Mouse (Mus musculus) heart, adult 2 months (tissue): ENCODE measurements at regions not wholly inside any gene's neighbourhood (a gene's known extent, or its start where the extent isn't known, plus 50 kb on each side); places are given as distances from the start of the nearest gene placed in this dataset.

Experiments
- DNase-seq, 2 experiments: peaks; one replicate each; pipeline ENCODE4 v3.0.0; 2021
- H3K27ac ChIP-seq: fragments of 200-600 bp; 2 replicates; pipeline ENCODE4 v1.8.1; 2022
- H3K27me3 ChIP-seq: fragments of 200-500 bp; 2 replicates; pipeline ENCODE4 v1.6.1; 2012; ENCODE audit warnings: mild to moderate bottlenecking, low read length, inconsistent platforms, mixed read lengths; ENCODE audit not compliant: control insufficient read depth, insufficient read depth
- H3K36me3 ChIP-seq: fragments of 200-500 bp; 2 replicates; pipeline ENCODE4 v1.6.1; 2012; ENCODE audit warnings: low read length, inconsistent platforms; ENCODE audit not compliant: control insufficient read depth, insufficient read depth
- H3K4me1 ChIP-seq: fragments of 200-500 bp; 2 replicates; pipeline ENCODE4 v1.6.1; 2011; ENCODE audit warnings: low read length; ENCODE audit not compliant: control insufficient read depth, insufficient read depth
- H3K4me3 ChIP-seq: fragments of 200-600 bp; 2 replicates; pipeline ENCODE4 v1.8.1; 2022
- H3K79me2 ChIP-seq: fragments of 200-500 bp; replicated peaks from 2 replicates; pipeline ENCODE4 v1.6.1; 2012; ENCODE audit warnings: mild to moderate bottlenecking, inconsistent platforms, low read length, moderate library complexity, mixed read lengths; ENCODE audit not compliant: control insufficient read depth, insufficient read depth
- H3K9ac ChIP-seq: fragments of 200-500 bp; 2 replicates; pipeline ENCODE4 v1.6.1; 2012; ENCODE audit warnings: low read depth, mild to moderate bottlenecking, control low read depth, inconsistent platforms, low read length, mixed read lengths
- CTCF ChIP-seq: fragments of 200-600 bp; IDR thresholded peaks from 2 replicates; pipeline ENCODE4 v1.8.1; 2022; ENCODE audit warnings: antibody characterized with exemption, mild to moderate bottlenecking, moderate library complexity
- EP300 ChIP-seq: fragments of 200-500 bp; IDR thresholded peaks from 2 replicates; pipeline ENCODE4 v1.6.1; 2011; ENCODE audit warnings: low read depth, low read length, control low read depth; ENCODE audit not compliant: insufficient read depth
- POLR2A ChIP-seq: fragments of 200-500 bp; IDR thresholded peaks from 2 replicates; pipeline ENCODE4 v1.6.1; 2011; ENCODE audit warnings: mild to moderate bottlenecking, low read depth, low read length, control low read depth; ENCODE audit not compliant: insufficient read depth
- WGBS: fragments of 180-500 bp; shearing (Covaris S2); methylation state at CpG from one replicate; pipeline ENCODE4 v1.1.7; 2018; 5-methylcytosine and 5-hydroxymethylcytosine counted together
- intact Hi-C: fragments of 180-260 bp; cut with DNase I; formaldehyde crosslinking; loops from one replicate; pipeline ENCODE4 v1.15.1; 2025

DNA sequence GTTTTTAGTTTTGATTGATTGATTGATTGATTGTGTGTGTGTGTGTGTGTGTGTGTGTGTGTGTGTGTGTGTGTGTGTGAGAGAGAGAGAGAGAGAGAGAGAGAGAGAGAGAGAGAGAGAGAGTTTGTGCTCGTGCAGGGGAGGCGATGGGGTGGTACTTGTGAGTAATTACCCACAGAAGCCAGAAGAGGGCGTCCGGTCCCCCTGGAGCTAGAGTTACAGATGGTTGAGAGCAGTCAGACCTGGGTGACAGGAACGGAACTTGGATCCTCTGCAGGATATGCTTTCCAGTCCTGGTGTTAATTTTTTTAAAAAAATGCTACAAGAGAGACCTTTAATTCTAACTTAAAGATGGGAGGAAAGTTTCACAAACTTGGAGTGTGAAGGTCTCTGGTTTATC lies 151.7 kb downstream of the CK137956 start:
- WGBS = 72% methylated on average over 5 of the region's 5 CpGs
- Histone ChIP-seq H3K4me1 (no peaks in the 10 kb centered on the region), H3K79me2 (no peaks in the 10 kb centered on the region), H3K27me3 (no peaks in the 10 kb centered on the region), H3K9ac (no peak overlapping the region), H3K27ac (no peak overlapping the region), H3K36me3 (no peaks in the 10 kb centered on the region), H3K4me3 (no peak overlapping the region)
- no peak for DNase-seq
- no peak for TF ChIP-seq CTCF
- intact Hi-C loops = no loop called here

DNA sequence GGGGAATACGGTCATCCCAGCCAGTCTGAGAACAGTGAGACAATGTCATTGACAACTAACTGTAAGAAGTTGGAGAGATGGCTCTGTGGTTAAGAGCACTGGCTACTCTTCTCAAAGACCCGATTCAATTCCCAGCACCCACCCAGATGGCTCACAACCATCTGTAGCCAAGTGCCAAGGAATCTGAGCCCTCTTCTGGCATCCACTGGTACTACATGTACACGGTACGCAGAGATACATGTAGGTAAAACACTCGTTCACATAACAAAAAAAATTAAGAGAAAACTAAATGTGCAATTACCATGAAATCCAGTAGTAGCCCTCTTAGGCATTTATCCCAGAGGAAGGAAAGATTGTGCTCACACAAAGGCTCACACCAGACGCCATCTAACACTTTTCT lies 156.1 kb downstream of the CK137956 start:
- 80% methylated on average over 6 of the region's 6 CpGs for WGBS
- Histone ChIP-seq H3K4me3 (no peak overlapping the region), H3K79me2 (no peaks in the 10 kb centered on the region), H3K27me3 (no peaks in the 10 kb centered on the region), H3K27ac (no peak overlapping the region), H3K9ac (no peak overlapping the region), H3K36me3 (no peaks in the 10 kb centered on the region), H3K4me1 (no peaks in the 10 kb centered on the region)
- DNase-seq = no peak
- intact Hi-C loops = no loop called here
- TF ChIP-seq POLR2A (no peak), CTCF (no peak), EP300 (no peak)

DNA sequence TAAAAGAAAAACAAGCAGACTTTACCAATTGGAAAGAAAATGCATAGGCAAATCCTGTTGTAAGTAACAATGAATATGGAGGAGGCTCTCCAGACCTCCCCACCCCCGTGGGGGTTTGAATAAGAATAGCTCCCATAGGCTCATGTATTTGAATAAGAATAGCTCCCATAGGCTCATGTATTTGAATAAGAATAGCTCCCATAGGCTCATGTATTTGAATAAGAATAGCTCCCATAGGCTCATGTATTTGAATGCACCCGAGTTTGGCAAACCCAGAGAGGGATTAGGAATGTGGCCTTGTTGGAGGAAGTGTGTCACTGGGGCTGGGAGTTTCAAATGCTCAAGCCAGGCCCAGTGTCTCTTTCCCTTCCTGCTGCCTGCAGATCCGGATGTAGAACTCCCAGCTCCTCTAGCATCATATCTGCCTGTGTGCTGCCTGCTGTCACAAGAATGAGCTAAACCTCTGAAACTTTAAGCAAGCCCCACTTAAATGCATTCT lies 158.7 kb downstream of the CK137956 start:
- 66% methylated on average over 3 of the region's 3 CpGs for WGBS
- DNase-seq = no peak
- H3K79me2 ChIP-seq = no peaks in the 10 kb centered on the region
- no peaks in the 10 kb centered on the region for H3K4me1 ChIP-seq
- no peaks in the 10 kb centered on the region for H3K27me3 ChIP-seq
- H3K27ac ChIP-seq = no peak overlapping the region
- TF ChIP-seq POLR2A (no peak), CTCF (no peak), EP300 (no peak)
- H3K4me3 ChIP-seq = no peak overlapping the region
- no peaks in the 10 kb centered on the region for H3K36me3 ChIP-seq
- no peak overlapping the region for H3K9ac ChIP-seq
- intact Hi-C loops = no loop called here

DNA sequence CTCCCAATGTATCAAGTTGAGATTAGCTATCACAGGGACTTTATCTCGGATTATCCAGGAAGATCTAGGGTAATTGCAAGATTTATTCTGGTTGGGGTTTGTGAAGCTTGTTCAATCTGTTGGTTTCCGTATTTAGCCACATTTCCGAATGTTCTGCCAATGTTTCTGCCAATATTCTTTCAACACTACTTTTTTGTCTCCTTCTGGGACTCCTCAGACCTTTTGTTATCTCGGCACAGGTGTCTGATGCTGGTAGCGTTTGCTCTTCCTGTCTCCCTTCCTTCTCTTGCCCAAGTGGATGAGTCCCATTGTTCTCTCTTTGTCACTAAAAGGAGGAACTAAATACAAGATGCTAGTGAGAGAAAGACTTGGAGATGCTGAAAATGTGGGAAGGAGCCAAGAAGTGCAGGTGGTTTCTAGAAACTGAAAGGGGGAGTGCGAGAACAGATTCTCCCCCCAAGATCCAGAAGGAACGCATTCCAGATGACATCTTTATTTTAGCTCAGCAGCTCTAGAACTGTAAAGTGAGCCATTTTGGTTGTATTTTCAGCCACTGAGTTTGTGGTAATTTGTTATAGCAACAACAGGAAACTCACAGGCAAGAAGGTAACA lies 159.7 kb downstream of the CK137956 start:
- Histone ChIP-seq H3K27me3 (no peaks in the 10 kb centered on the region), H3K4me3 (no peak overlapping the region), H3K36me3 (no peaks in the 10 kb centered on the region), H3K9ac (no peak overlapping the region), H3K4me1 (no peaks in the 10 kb centered on the region), H3K79me2 (no peaks in the 10 kb centered on the region), H3K27ac (no peak overlapping the region)
- 63% methylated on average over 7 of the region's 7 CpGs for whole genome bisulfite sequencing
- DNase-seq = no peak
- intact Hi-C loops = no loop called here
- TF ChIP-seq POLR2A (no peak), CTCF (no peak), EP300 (no peak)

DNA sequence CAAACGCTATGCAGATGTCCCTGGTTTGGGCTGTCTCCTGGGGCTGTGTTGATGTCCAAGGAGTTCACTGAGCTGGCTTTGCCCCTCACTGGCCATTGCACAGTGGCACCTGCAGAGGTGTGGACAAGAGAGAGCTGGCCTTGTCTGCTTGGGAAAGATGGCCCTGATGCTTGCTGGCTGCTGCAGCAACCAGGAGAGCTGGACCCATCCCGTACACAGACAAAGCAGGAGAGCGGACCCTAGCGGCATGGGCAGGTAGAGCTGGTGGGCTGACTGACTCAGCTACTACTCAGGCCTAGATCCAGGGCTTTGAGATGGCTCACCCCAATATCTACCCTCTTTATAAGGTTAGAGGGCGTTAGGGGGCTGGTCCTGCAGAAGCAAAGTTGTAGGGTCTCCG lies 161.7 kb downstream of the CK137956 start:
- Histone ChIP-seq H3K9ac (no peak overlapping the region), H3K27ac (no peak overlapping the region), H3K27me3 (no peaks in the 10 kb centered on the region), H3K4me3 (no peak overlapping the region), H3K36me3 (no peaks in the 10 kb centered on the region), H3K79me2 (no peaks in the 10 kb centered on the region), H3K4me1 (no peaks in the 10 kb centered on the region)
- 62% methylated on average over 6 of the region's 6 CpGs for WGBS
- intact Hi-C loops = no loop called here
- DNase-seq = no peak
- TF ChIP-seq CTCF (no peak), POLR2A (no peak), EP300 (no peak)

DNA sequence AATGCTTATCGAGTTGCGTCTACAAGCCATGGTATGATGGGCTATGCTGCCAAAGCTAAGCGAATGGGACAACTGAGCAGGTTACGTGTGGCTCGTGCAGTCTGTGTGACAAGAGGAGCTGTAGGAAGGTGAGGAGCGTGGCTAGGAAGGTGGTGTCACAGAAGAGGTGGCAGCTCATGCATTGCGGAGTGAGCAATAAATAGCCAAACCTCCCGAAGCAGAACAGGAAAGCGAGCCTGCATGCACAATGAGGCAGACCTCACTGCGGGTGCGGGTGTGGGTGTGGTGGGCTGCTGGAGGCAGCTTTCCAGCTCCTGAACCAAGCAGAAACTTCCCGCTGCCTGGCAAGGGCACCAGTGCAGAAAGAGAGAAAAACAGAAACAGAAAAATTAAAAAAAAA lies 181.5 kb downstream of the CK137956 start:
- Histone ChIP-seq H3K9ac (no peak overlapping the region), H3K36me3 (no peaks in the 10 kb centered on the region), H3K4me3 (no peak overlapping the region), H3K27ac (no peak overlapping the region), H3K27me3 (no peaks in the 10 kb centered on the region), H3K4me1 (no peaks in the 10 kb centered on the region), H3K79me2 (no peaks in the 10 kb centered on the region)
- TF ChIP-seq POLR2A (no peak), CTCF (no peak), EP300 (no peak)
- intact Hi-C loops = no loop called here
- no peak for DNase-seq
- WGBS = 79% methylated on average over 12 of the region's 12 CpGs
